Mouse (Mus musculus): ENCODE measurements around the gene Reg2. TPM values are rescaled to one million over a fixed set of nuclear protein-coding genes. Genes with fewer than 3 reads are reported as not detected.
"Not testable (repeated sequence)": the region's sequence is repeated elsewhere in the genome, so short reads cannot be mapped to it uniquely, and the experiment has no call there.

Reg2 gene
- polyA plus RNA-seq (2012; rRNA removed) (0.12 TPM in 1 of 2 replicates, not detected in the other), polyA plus RNA-seq (2014; fragmentation: Nextera tagmentation; extraction: Ambion mirVana) (not detected in 2 replicates)

GRCm38 (mm10) chr6:78395323-78395722 lies at the start of gene Reg2:
Reg2 (plus strand) TSS chr6:78395623.
- H3K36me3 ChIP-seq (ENCODE audit: control insufficient read depth, insufficient read depth, low read length); ATAC-seq (ENCODE audit: low FRiP score, low read depth); DNase-seq (ENCODE audit: low spot score); H3K27me3 ChIP-seq (ENCODE audit: control insufficient read depth, insufficient read depth, low read length); H3K9me3 ChIP-seq (ENCODE audit: control insufficient read depth, low read length); H3K4me3 ChIP-seq (replicated peaks; ENCODE audit: low read length); H3K4me1 ChIP-seq (ENCODE audit: control insufficient read depth, insufficient read depth, low read length); H3K9ac ChIP-seq (ENCODE audit: low read depth, low read length, severe bottlenecking); H3K27ac ChIP-seq (replicated peaks; ENCODE audit: low read depth, low read length); H3K4me2 ChIP-seq (replicated peaks; ENCODE audit: low read depth, low read length, severe bottlenecking): not testable (repeated sequence)
- WGBS: 97% methylated on average over 3 of the region's 17 CpGs

GRCm38 (mm10) chr6:78361971-78362563 lies 33.4 kb upstream of the Reg2 start:
- H3K27ac ChIP-seq (replicated peaks; ENCODE audit: low read depth, low read length): no peak overlapping the region
- no peak overlapping the region for H3K4me3 ChIP-seq (replicated peaks; ENCODE audit: low read length)
- 54% methylated on average over 2 of the region's 2 CpGs for WGBS
- H3K36me3 ChIP-seq (ENCODE audit: control insufficient read depth, insufficient read depth, low read length): no peaks in the 10 kb centered on the region
- H3K9ac ChIP-seq (ENCODE audit: low read depth, low read length, severe bottlenecking): no peak overlapping the region
- no peak for TF ChIP-seq POLR2A (IDR thresholded peaks at IDR 0.05; ENCODE audit: borderline replicate concordance, extremely low read depth, insufficient read depth, insufficient read length)
- ATAC-seq (ENCODE audit: low FRiP score, low read depth): no peak
- DNase-seq (ENCODE audit: low spot score): no peak
- H3K4me1 ChIP-seq (ENCODE audit: control insufficient read depth, insufficient read depth, low read length): no peaks in the 10 kb centered on the region
- no peaks in the 10 kb centered on the region for H3K27me3 ChIP-seq (ENCODE audit: control insufficient read depth, insufficient read depth, low read length)
- no peak overlapping the region for H3K4me2 ChIP-seq (replicated peaks; ENCODE audit: low read depth, low read length, severe bottlenecking)
- no peaks in the 10 kb centered on the region for H3K9me3 ChIP-seq (ENCODE audit: control insufficient read depth, low read length)

GRCm38 (mm10) chr6:78370357-78370756 lies 25.1 kb upstream of the Reg2 start, which contains the start of gene Reg3b:
Reg3b (plus strand) TSS chr6:78370657.
- Histone ChIP-seq H3K4me3 (replicated peaks; ENCODE audit: low read length) (no peak within 1 kb of the TSS), H3K9me3 (ENCODE audit: control insufficient read depth, low read length) (no peaks in the 10 kb centered on the region), H3K36me3 (ENCODE audit: control insufficient read depth, insufficient read depth, low read length) (no peaks in the 10 kb centered on the region), H3K4me1 (ENCODE audit: control insufficient read depth, insufficient read depth, low read length) (no peaks in the 10 kb centered on the region), H3K27me3 (ENCODE audit: control insufficient read depth, insufficient read depth, low read length) (no peaks in the 10 kb centered on the region), H3K9ac (ENCODE audit: low read depth, low read length, severe bottlenecking) (no peak within 1 kb of the TSS), H3K4me2 (replicated peaks; ENCODE audit: low read depth, low read length, severe bottlenecking) (no peak within 1 kb of the TSS), H3K27ac (replicated peaks; ENCODE audit: low read depth, low read length) (no peak within 1 kb of the TSS)
- ATAC-seq (ENCODE audit: low FRiP score, low read depth) (no peak), DNase-seq (ENCODE audit: low spot score) (no peak)
- WGBS: 85% methylated on average over 2 of the region's 2 CpGs
- no peak for TF ChIP-seq POLR2A (IDR thresholded peaks at IDR 0.05; ENCODE audit: borderline replicate concordance, extremely low read depth, insufficient read depth, insufficient read length)

DNA sequence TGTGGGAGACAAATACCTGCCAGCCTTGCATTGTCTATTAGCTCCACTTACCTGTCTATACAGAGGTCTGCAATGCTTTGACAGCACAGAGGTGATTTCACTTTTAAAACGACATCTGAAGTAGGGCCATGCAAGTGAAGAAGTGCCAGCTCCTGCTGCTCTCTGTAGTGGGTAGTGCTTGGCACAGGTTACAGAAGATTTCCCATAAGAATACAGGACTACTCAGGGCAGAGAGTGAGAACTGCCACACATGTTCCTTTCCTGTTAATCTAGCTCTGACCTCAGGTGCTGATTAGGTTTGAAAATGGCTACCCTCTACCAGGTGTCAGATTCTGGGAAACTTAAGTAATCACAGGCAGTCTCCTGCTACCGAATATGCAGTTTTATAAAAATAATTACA lies 16.7 kb upstream of the Reg2 start, which contains the start of gene Reg3d:
TSS of gene Reg3d (minus strand) at position 101 of the 400 bp plus-strand sequence.
- no peak for ATAC-seq (ENCODE audit: low FRiP score, low read depth)
- 69% methylated on average over 2 of the region's 2 CpGs for WGBS

GRCm38 (mm10) chr6:78380409-78380808 lies 15.0 kb upstream of the Reg2 start, which contains the start of gene Reg3a:
Reg3a (plus strand) TSS chr6:78380709.
- no peaks in the 10 kb centered on the region for H3K36me3 ChIP-seq (ENCODE audit: control insufficient read depth, insufficient read depth, low read length)
- H3K4me1 ChIP-seq (ENCODE audit: control insufficient read depth, insufficient read depth, low read length): no peaks in the 10 kb centered on the region
- no peak for TF ChIP-seq POLR2A (IDR thresholded peaks at IDR 0.05; ENCODE audit: borderline replicate concordance, extremely low read depth, insufficient read depth, insufficient read length)
- no peaks in the 10 kb centered on the region for H3K27me3 ChIP-seq (ENCODE audit: control insufficient read depth, insufficient read depth, low read length)
- H3K27ac ChIP-seq (replicated peaks; ENCODE audit: low read depth, low read length): no peak within 1 kb of the TSS
- DNase-seq (ENCODE audit: low spot score): no peak
- H3K9me3 ChIP-seq (ENCODE audit: control insufficient read depth, low read length): no peaks in the 10 kb centered on the region
- ATAC-seq (ENCODE audit: low FRiP score, low read depth): no peak
- H3K4me3 ChIP-seq (replicated peaks; ENCODE audit: low read length): no peak within 1 kb of the TSS
- H3K4me2 ChIP-seq (replicated peaks; ENCODE audit: low read depth, low read length, severe bottlenecking): no peak within 1 kb of the TSS
- H3K9ac ChIP-seq (ENCODE audit: low read depth, low read length, severe bottlenecking): no peak within 1 kb of the TSS

More for the DNA sequence above, 16.7 kb upstream of the Reg2 start, which contains the start of gene Reg3d:
- H3K9me3 ChIP-seq (ENCODE audit: control insufficient read depth, low read length): no peaks in the 10 kb centered on the region
- TF ChIP-seq POLR2A (IDR thresholded peaks at IDR 0.05; ENCODE audit: borderline replicate concordance, extremely low read depth, insufficient read depth, insufficient read length): no peak
- H3K27me3 ChIP-seq (ENCODE audit: control insufficient read depth, insufficient read depth, low read length): no peaks in the 10 kb centered on the region
- H3K4me3 ChIP-seq (replicated peaks; ENCODE audit: low read length): no peak within 1 kb of the TSS
- H3K36me3 ChIP-seq (ENCODE audit: control insufficient read depth, insufficient read depth, low read length): no peaks in the 10 kb centered on the region
- no peak within 1 kb of the TSS for H3K9ac ChIP-seq (ENCODE audit: low read depth, low read length, severe bottlenecking)
- H3K4me2 ChIP-seq (replicated peaks; ENCODE audit: low read depth, low read length, severe bottlenecking): no peak within 1 kb of the TSS
- H3K4me1 ChIP-seq (ENCODE audit: control insufficient read depth, insufficient read depth, low read length): no peaks in the 10 kb centered on the region
- DNase-seq (ENCODE audit: low spot score): no peak
- no peak within 1 kb of the TSS for H3K27ac ChIP-seq (replicated peaks; ENCODE audit: low read depth, low read length)
